Mouse (Mus musculus) midbrain, postnatal 0 days (tissue): ENCODE measurements around the gene Prss57. TPM values are rescaled to one million over a fixed set of nuclear protein-coding genes. Genes with fewer than 3 reads are reported as not detected.

ENCODE experiments used
- ATAC-seq: fragments of 200-750 bp; cut with Nextera tagmentation; 2 replicates; pipeline ENCODE4 v1.8.0; 2017; ENCODE audit warnings: moderate number of reproducible peaks, mild to moderate bottlenecking, moderate TSS enrichment, moderate library complexity; ENCODE audit not compliant: low FRiP score
- DNase-seq: peaks from one replicate; pipeline ENCODE4 v3.0.0-alpha.2; 2015; ENCODE audit warnings: low spot score
- H3K27ac ChIP-seq: fragments of 300-500 bp; sonication (generic); 2 replicates; pipeline ENCODE4 v1.5.1; 2014; ENCODE audit warnings: low read depth, mild to moderate bottlenecking, low read length, mixed read lengths
- H3K27me3 ChIP-seq: fragments of 300-500 bp; sonication (generic); 2 replicates; pipeline ENCODE4 v1.6.1; 2014; ENCODE audit warnings: low read length, control low read depth, mixed read lengths; ENCODE audit not compliant: insufficient read depth
- H3K36me3 ChIP-seq: fragments of 300-500 bp; sonication (generic); 2 replicates; pipeline ENCODE4 v1.6.1; 2014; ENCODE audit warnings: low read length, control low read depth, mixed read lengths; ENCODE audit not compliant: insufficient read depth
- H3K4me1 ChIP-seq: fragments of 300-500 bp; sonication (generic); 2 replicates; pipeline ENCODE4 v1.6.1; 2014; ENCODE audit warnings: mild to moderate bottlenecking, control low read depth, antibody characterized with exemption, low read length, mixed read lengths; ENCODE audit not compliant: insufficient read depth
- H3K4me2 ChIP-seq: fragments of 300-500 bp; sonication (generic); 2 replicates; pipeline ENCODE4 v1.6.1; 2014; ENCODE audit warnings: low read depth, mild to moderate bottlenecking, low read length, mixed read lengths; ENCODE audit not compliant: poor library complexity, severe bottlenecking
- H3K4me3 ChIP-seq: fragments of 300-500 bp; sonication (generic); 2 replicates; pipeline ENCODE4 v1.5.1; 2014; ENCODE audit warnings: low read depth, mild to moderate bottlenecking, low read length, moderate library complexity
- H3K9ac ChIP-seq: fragments of 300-500 bp; sonication (generic); replicated peaks from 2 replicates; pipeline ENCODE4 v1.6.1; 2014; ENCODE audit warnings: mild to moderate bottlenecking, low read length, moderate library complexity, mixed read lengths; ENCODE audit not compliant: poor library complexity, severe bottlenecking
- H3K9me3 ChIP-seq: fragments of 300-500 bp; sonication (generic); 2 replicates; pipeline ENCODE4 v1.6.1; 2016; ENCODE audit warnings: low read length, control low read depth
- CTCF ChIP-seq: IDR thresholded peaks from 2 replicates; pipeline ENCODE4 v1.5.1; 2016; ENCODE audit warnings: antibody characterized with exemption, mild to moderate bottlenecking
- WGBS: fragments of 180-500 bp; shearing (Covaris S2); extraction: QIAGEN DNeasy Blood & Tissue Kit; methylation state at CpG from one replicate; pipeline ENCODE4 v1.1.7; 2014; 5-methylcytosine and 5-hydroxymethylcytosine counted together
- polyA plus RNA-seq: library from polyadenylated mRNA; unstranded; fragments of >200 nt; fragmentation: Nextera tagmentation; extraction: Ambion mirVana; gene quantifications from 2 replicates; pipeline ENCODE4 v1.2.1, GENCODE M21; 2015
- total RNA-seq: library from RNA; depleted of rRNA; stranded (reverse); fragments of >200 nt; gene quantifications from 2 replicates; pipeline ENCODE4 v1.2.3, GENCODE M21; 2014

Prss57 gene
- total and polyA plus RNA-seq, 2 experiments from 2014 or later, result 0.09 TPM; not detected in 1

- peak overlapping the region; percentile 23 for H3K4me2 ChIP-seq
- WGBS, result 48% methylated on average over 15 of the region's 15 CpGs
Observed at GRCm38 (mm10) chr10:79797326-79797725, 6.6 kb upstream of the Prss57 start.

GRCm38 (mm10) chr10:79795905-79796304, 5.1 kb upstream of the Prss57 start:
- Histone ChIP-seq H3K4me2 (no peak overlapping the region), H3K27me3 (no peaks in the 10 kb centered on the region), H3K27ac (no peak overlapping the region), H3K9me3 (no peaks in the 10 kb centered on the region), H3K9ac (no peak overlapping the region), H3K36me3 (no peaks in the 10 kb centered on the region), H3K4me1 (peaks cover 14% of the 10 kb centered on the region; the same call in 1 of the 2 replicates), H3K4me3 (no peak overlapping the region)
- DNase-seq (no peak), ATAC-seq (no peak)
- 97% methylated on average over 3 of the region's 3 CpGs for WGBS
- TF ChIP-seq CTCF, result peak; percentile 22; the same call in 1 of the 2 replicates

More at GRCm38 (mm10) chr10:79797326-79797725, 6.6 kb upstream of the Prss57 start:
- no peaks in the 10 kb centered on the region for H3K27me3 ChIP-seq
- H3K9ac ChIP-seq, result peak overlapping the region; percentile 48
- DNase-seq (no peak), ATAC-seq (no peak)
- H3K4me1 ChIP-seq, result peaks cover 20% of the 10 kb centered on the region
- no peak overlapping the region for H3K27ac ChIP-seq
- no peaks in the 10 kb centered on the region for H3K9me3 ChIP-seq
- no peak overlapping the region for H3K4me3 ChIP-seq
- TF ChIP-seq CTCF, result no peak
- no peaks in the 10 kb centered on the region for H3K36me3 ChIP-seq

- H3K36me3 ChIP-seq, result no peaks in the 10 kb centered on the region
- no peaks in the 10 kb centered on the region for H3K9me3 ChIP-seq
- peak overlapping the region; percentile 87 for H3K27ac ChIP-seq
- H3K4me1 ChIP-seq, result peaks cover 14% of the 10 kb centered on the region; the same call in 1 of the 2 replicates
- peak overlapping the region; percentile 96 for H3K4me3 ChIP-seq
- ATAC-seq, result peak; percentile 17; the same call in 1 of the 2 replicates
- WGBS, result 3% methylated on average over 10 of the region's 10 CpGs
- peak overlapping the region; percentile 80 for H3K4me2 ChIP-seq
- DNase-seq, result peak; percentile 38
- peak overlapping the region; percentile 98 for H3K9ac ChIP-seq
- no peak for TF ChIP-seq CTCF
- no peaks in the 10 kb centered on the region for H3K27me3 ChIP-seq
Observed at GRCm38 (mm10) chr10:79794491-79794931, 3.8 kb upstream of the Prss57 start.

GRCm38 (mm10) chr10:79793738-79794490, 3.2 kb upstream of the Prss57 start:
- Histone ChIP-seq H3K9me3 (no peaks in the 10 kb centered on the region), H3K4me1 (peaks cover 14% of the 10 kb centered on the region; the same call in 1 of the 2 replicates), H3K4me2 (peak overlapping the region; percentile 80), H3K9ac (peak overlapping the region; percentile 98), H3K36me3 (no peaks in the 10 kb centered on the region), H3K4me3 (peak overlapping the region; percentile 96), H3K27ac (peak overlapping the region; percentile 87), H3K27me3 (no peaks in the 10 kb centered on the region)
- TF ChIP-seq CTCF, result no peak; the same call in 1 of the 2 replicates
- under 1% methylated on average over 32 of the region's 38 CpGs for WGBS
- DNase-seq (peak; percentile 54), ATAC-seq (peak; percentile 47)

- TF ChIP-seq CTCF, result peak; percentile 82
- WGBS, result 8% methylated on average over 37 of the region's 51 CpGs
- H3K9ac ChIP-seq, result peak within 1 kb of the TSS; percentile 98
- H3K4me2 ChIP-seq, result peak within 1 kb of the TSS; percentile 80
- peak within 1 kb of the TSS; percentile 87 for H3K27ac ChIP-seq
- H3K9me3 ChIP-seq, result no peaks in the 10 kb centered on the region
- H3K27me3 ChIP-seq, result no peaks in the 10 kb centered on the region
- DNase-seq, result peak; percentile 79
- H3K36me3 ChIP-seq, result no peaks in the 10 kb centered on the region
- H3K4me3 ChIP-seq, result peak within 1 kb of the TSS; percentile 96
- ATAC-seq, result peak; percentile 66
- H3K4me1 ChIP-seq, result peaks cover 14% of the 10 kb centered on the region; the same call in 1 of the 2 replicates
Observed at GRCm38 (mm10) chr10:79793051-79793737, 2.4 kb upstream of the Prss57 start, which contains the start of gene Palm. Gene Palm (plus strand): TSS chr10:79793572.
